Mouse (Mus musculus) brown adipose tissue, adult 24 weeks (tissue): ENCODE results near the gene Vmn2r8. TPM values are rescaled to one million over a fixed set of nuclear protein-coding genes. Genes with fewer than 3 reads are reported as not detected.

Experiments used
- H3K27ac ChIP-seq: fragments of 200-500 bp; replicated peaks from 2 replicates; pipeline ENCODE4 v1.5.1; 2012; ENCODE audit warnings: low read depth, mild to moderate bottlenecking, low read length
- H3K4me1 ChIP-seq: fragments of 200-500 bp; 2 replicates; pipeline ENCODE4 v1.6.1; 2012; ENCODE audit warnings: low read length, mixed read lengths; ENCODE audit not compliant: control insufficient read depth, insufficient read depth, insufficient read length
- H3K4me3 ChIP-seq: fragments of 200-500 bp; 2 replicates; pipeline ENCODE4 v1.5.1; 2012; ENCODE audit warnings: low read depth, mild to moderate bottlenecking, low read length, moderate library complexity; ENCODE audit not compliant: insufficient read depth
- polyA plus RNA-seq: library from polyadenylated mRNA; stranded (reverse); fragments of >200 nt; gene quantifications from 2 replicates; pipeline ENCODE4 v1.2.4, GENCODE M21; 2012; ENCODE audit not compliant: missing spikeins, insufficient read depth, insufficient read length

The Vmn2r8 gene
- polyA plus RNA-seq, 1 experiment: not detected

DNA sequence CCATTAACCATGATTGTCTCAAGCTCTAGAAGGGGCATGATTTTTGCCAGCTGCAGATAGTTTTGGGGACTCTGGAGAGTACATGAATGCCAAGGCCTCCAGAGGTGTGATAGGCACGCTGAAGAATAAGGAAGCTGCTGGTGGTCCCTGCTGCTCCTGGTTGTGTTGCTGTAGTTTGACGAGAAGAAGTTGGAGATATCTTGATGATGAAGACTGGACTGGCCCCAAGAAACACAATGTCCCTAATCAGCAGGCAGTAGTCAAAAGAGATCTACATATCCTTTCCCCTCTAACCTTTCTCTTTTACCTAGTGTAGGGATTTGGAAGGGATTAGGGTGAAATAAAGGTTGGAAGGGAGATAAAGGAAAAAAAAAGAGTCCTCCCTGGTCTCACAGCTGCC is 66.1 kb downstream of the Vmn2r8 start:
- H3K27ac ChIP-seq: no peak overlapping the region
- no peak overlapping the region for H3K4me3 ChIP-seq
- no peaks in the 10 kb centered on the region for H3K4me1 ChIP-seq

DNA sequence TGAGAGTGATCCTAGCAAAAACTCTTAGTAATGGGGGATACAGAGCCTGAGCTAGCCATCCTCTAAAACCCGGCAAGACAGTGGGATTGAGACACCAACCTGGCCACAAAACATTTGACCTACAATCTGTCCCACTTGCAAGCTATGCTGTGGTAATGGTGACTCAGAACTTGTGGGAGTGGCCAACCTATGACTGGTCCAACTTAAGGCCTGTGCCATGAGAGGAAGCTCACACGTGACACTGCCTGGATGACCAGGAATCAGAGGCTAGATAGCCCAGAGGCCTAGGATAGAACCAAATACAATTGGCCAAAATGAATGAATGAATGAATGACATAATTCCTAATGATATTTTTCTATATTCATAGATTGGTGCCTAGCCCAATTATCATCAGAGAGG is 66.8 kb downstream of the Vmn2r8 start:
- no peak overlapping the region for H3K4me3 ChIP-seq
- no peak overlapping the region for H3K27ac ChIP-seq
- no peaks in the 10 kb centered on the region for H3K4me1 ChIP-seq

Other genes starting within 250 kb of the Vmn2r8 start
- 30.4 and 32.8 TPM in 2 replicates for gene Gak, start 179.1 kb downstream of the Vmn2r8 start, polyA plus RNA-seq
- 12.0 and 12.1 TPM in 2 replicates for gene Tmem175, start 179.1 kb downstream of the Vmn2r8 start, polyA plus RNA-seq
- gene Idua, start 148.5 kb downstream of the Vmn2r8 start, polyA plus RNA-seq: 3.4 and 6.3 TPM in 2 replicates
- 3.4 and 3.7 TPM in 2 replicates for gene Dgkq, start 139.2 kb downstream of the Vmn2r8 start, polyA plus RNA-seq
- not detected in 2 replicates for gene Slc26a1, start 133.3 kb downstream of the Vmn2r8 start, polyA plus RNA-seq
- 68.8 and 70.5 TPM in 2 replicates for gene Fgfrl1, start 116.5 kb downstream of the Vmn2r8 start, polyA plus RNA-seq
- not detected in 2 replicates for gene Rnf212, start 33.9 kb downstream of the Vmn2r8 start, polyA plus RNA-seq
- gene Tmed11, start 13.5 kb downstream of the Vmn2r8 start, polyA plus RNA-seq: not detected in 2 replicates
- not detected in 2 replicates for gene Vmn2r9, start 43.8 kb upstream of the Vmn2r8 start, polyA plus RNA-seq
- not detected in 2 replicates for gene Vmn2r10, start 197.7 kb upstream of the Vmn2r8 start, polyA plus RNA-seq